ENCODE assay signal across 11 mouse cellular contexts in the genomic region with DNA sequence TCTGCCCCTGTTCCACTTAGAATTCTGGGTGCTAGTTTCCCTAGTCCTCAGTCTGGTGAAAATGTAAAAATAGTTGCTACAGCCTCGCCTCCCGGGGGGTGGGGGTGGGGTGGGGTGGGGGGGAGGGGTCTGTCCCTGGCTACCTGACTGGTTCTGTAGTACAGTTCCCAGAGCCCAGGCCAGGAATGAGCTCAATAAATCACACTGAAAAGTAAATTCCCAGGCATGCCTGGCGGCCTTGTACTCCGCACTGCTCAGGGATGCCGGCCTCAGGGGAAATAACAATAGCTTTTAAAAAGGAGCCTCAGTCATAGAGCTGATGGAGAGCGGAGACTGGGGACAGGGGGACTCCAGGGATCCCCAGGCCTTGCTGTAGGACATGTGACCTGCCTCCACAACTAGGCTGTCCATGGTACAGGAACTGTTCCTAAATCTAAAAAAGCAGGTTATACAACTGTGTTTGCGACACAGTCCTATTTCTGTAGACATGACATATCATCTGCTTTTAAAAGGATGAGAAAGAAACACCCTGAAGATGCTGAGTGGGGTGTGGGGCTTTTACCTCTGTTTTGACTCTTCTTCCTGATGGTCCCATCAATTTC. TPM values are rescaled to one million over a fixed set of nuclear protein-coding genes. Genes with fewer than 3 reads are reported as not detected.
DNase-seq lines count a peak whose midpoint lies in the region; ATAC-seq and TF ChIP-seq lines count a peak whose summit lies in the region.
"Had no signal": no experiment of that assay in that cellular context is flagged by ENCODE, and none has a peak within 500 bp of the region (broad histone marks: within the 10 kb centered on the region; RNA-seq: fewer than 3 reads in every experiment).

No protein-coding gene starts in this region.

- no peaks in the 10 kb centered on the region for H3K27me3 ChIP-seq in kidney, embryonic 14.5 days (ENCODE audit: control insufficient read depth, insufficient read depth, low read length)
- peaks cover 10% of the 10 kb centered on the region; the same call in 1 of the 2 replicates for H3K27me3 ChIP-seq in kidney, embryonic 15.5 days
- 0 out of 2 replicates have a peak, but pooled peaks cover 1% of the 10 kb centered on the region for H3K27me3 ChIP-seq in neural tube, embryonic 13.5 days
- H3K27me3 ChIP-seq in lung, postnatal 0 days (replicated peaks; ENCODE audit: insufficient read depth, low read length): no peaks in the 10 kb centered on the region

- H3K9ac ChIP-seq in kidney, embryonic 14.5 days (ENCODE audit: low read depth, low read length): no peak overlapping the region
- H3K9ac ChIP-seq in kidney, embryonic 15.5 days: no peak overlapping the region
- no peak overlapping the region for H3K9ac ChIP-seq in neural tube, embryonic 13.5 days
- H3K9ac ChIP-seq in lung, postnatal 0 days (replicated peaks; ENCODE audit: low read depth): no peak overlapping the region
- H3K9ac ChIP-seq: liver, embryonic 13.5 days had no signal

- H3K4me3 ChIP-seq in kidney, embryonic 14.5 days (ENCODE audit: low read length): no peak overlapping the region
- H3K4me3 ChIP-seq in kidney, embryonic 15.5 days (replicated peaks): no peak overlapping the region
- H3K4me3 ChIP-seq in neural tube, embryonic 13.5 days: no peak overlapping the region
- no peak overlapping the region for H3K4me3 ChIP-seq in lung, postnatal 0 days (ENCODE audit: low read depth, low read length)
- H3K4me3 ChIP-seq: liver, embryonic 13.5 days had no signal

- WGBS in kidney, embryonic 14.5 days: 23% methylated on average over 7 of the region's 7 CpGs
- 26% methylated on average over 7 of the region's 7 CpGs for WGBS in kidney, embryonic 15.5 days
- 19% methylated on average over 7 of the region's 7 CpGs for WGBS in neural tube, embryonic 13.5 days
- 36% methylated on average over 7 of the region's 7 CpGs for WGBS in lung, postnatal 0 days

- no peak for TF ChIP-seq CTCF in lung, postnatal 0 days (IDR thresholded peaks at IDR 0.05)

- H3K4me2 ChIP-seq in kidney, embryonic 14.5 days (replicated peaks; ENCODE audit: low read depth, low read length): no peak overlapping the region
- no peak overlapping the region for H3K4me2 ChIP-seq in kidney, embryonic 15.5 days
- H3K4me2 ChIP-seq in neural tube, embryonic 13.5 days: no peak overlapping the region
- no peak overlapping the region for H3K4me2 ChIP-seq in lung, postnatal 0 days (replicated peaks; ENCODE audit: low read depth, low read length)
- H3K4me2 ChIP-seq: liver, embryonic 13.5 days had no signal

- H3K4me1 ChIP-seq in kidney, embryonic 14.5 days (ENCODE audit: control insufficient read depth, insufficient read depth, low read length): peaks cover 4% of the 10 kb centered on the region; the same call in 1 of the 2 replicates
- H3K4me1 ChIP-seq in kidney, embryonic 15.5 days: peaks cover 21% of the 10 kb centered on the region
- peaks cover 25% of the 10 kb centered on the region for H3K4me1 ChIP-seq in neural tube, embryonic 13.5 days (replicated peaks)
- no peaks in the 10 kb centered on the region for H3K4me1 ChIP-seq in lung, postnatal 0 days (ENCODE audit: insufficient read depth, low read depth, low read length)
- H3K4me1 ChIP-seq: liver, embryonic 13.5 days had no signal

- no peaks in the 10 kb centered on the region for H3K9me3 ChIP-seq in kidney, embryonic 14.5 days (ENCODE audit: control insufficient read depth, low read length)
- no peaks in the 10 kb centered on the region for H3K9me3 ChIP-seq in kidney, embryonic 15.5 days (replicated peaks)
- no peaks in the 10 kb centered on the region for H3K9me3 ChIP-seq in neural tube, embryonic 13.5 days
- H3K9me3 ChIP-seq in lung, postnatal 0 days (ENCODE audit: low read length): no peaks in the 10 kb centered on the region
- H3K9me3 ChIP-seq: G1E; liver, embryonic 13.5 days had no signal

- H3K27ac ChIP-seq in kidney, embryonic 14.5 days (ENCODE audit: low read depth, low read length): no peak overlapping the region
- H3K27ac ChIP-seq in kidney, embryonic 15.5 days: no peak overlapping the region
- 0 out of 2 replicates have a peak overlapping the region, but pooled peaks have one; percentile 9 for H3K27ac ChIP-seq in neural tube, embryonic 13.5 days (replicated peaks)
- no peak overlapping the region for H3K27ac ChIP-seq in lung, postnatal 0 days (ENCODE audit: low read length)
- H3K27ac ChIP-seq: liver, embryonic 13.5 days had no signal

- DNase-seq in embryo, embryonic 10 days (ENCODE audit: low spot score): peak; percentile 30
- no peak for DNase-seq in embryo, embryonic 9.5 days (ENCODE audit: extremely low spot score)
- DNase-seq in forelimb bud, embryonic 11.5 days (ENCODE audit: low read depth, low spot score): peak; percentile 58
- no peak for DNase-seq in lung, postnatal 0 days (ENCODE audit: low spot score)
- DNase-seq in testis, postnatal 14 days (ENCODE audit: low spot score): no peak
- DNase-seq: liver, embryonic 13.5 days; thymus, adult 18-20 months had no signal

- ATAC-seq in kidney, embryonic 14.5 days (ENCODE audit: low FRiP score, low TSS enrichment): peak; percentile 25; the same call in 1 of the 2 replicates
- no peak; the same call in 1 of the 2 replicates for ATAC-seq in kidney, embryonic 15.5 days (replicated peaks; ENCODE audit: low FRiP score)
- ATAC-seq in neural tube, embryonic 13.5 days (ENCODE audit: low read depth): peak; percentile 62; the same call in 1 of the 2 replicates
- no peak for ATAC-seq in lung, postnatal 0 days

- no peaks in the 10 kb centered on the region for H3K36me3 ChIP-seq in kidney, embryonic 14.5 days (ENCODE audit: control insufficient read depth, insufficient read depth, low read length)
- no peaks in the 10 kb centered on the region for H3K36me3 ChIP-seq in kidney, embryonic 15.5 days
- no peaks in the 10 kb centered on the region for H3K36me3 ChIP-seq in neural tube, embryonic 13.5 days
- no peaks in the 10 kb centered on the region for H3K36me3 ChIP-seq in lung, postnatal 0 days (ENCODE audit: insufficient read depth, low read length)
- H3K36me3 ChIP-seq: G1E; liver, embryonic 13.5 days had no signal

- TF ChIP-seq EP300 in lung, postnatal 0 days (IDR thresholded peaks at IDR 0.05): no peak

RNA-seq across cellular contexts. Expression of a gene that starts 37.9 kb away (rescaled TPM):
- 0.10 and 0.19 TPM in 2 replicates for polyA plus RNA-seq in kidney, embryonic 14.5 days (2014; fragmentation: Nextera tagmentation; extraction: Ambion mirVana)
- polyA plus RNA-seq in kidney, embryonic 15.5 days (2015; fragmentation: Nextera tagmentation; extraction: Ambion mirVana): 0.21 and 0.37 TPM in 2 replicates
- polyA plus RNA-seq in neural tube, embryonic 13.5 days (2015; fragmentation: Nextera tagmentation; extraction: Ambion mirVana): 1.1 and 1.7 TPM in 2 replicates
- 0.44 and 0.45 TPM in 2 replicates for polyA plus RNA-seq in lung, postnatal 0 days (2015; fragmentation: Nextera tagmentation; extraction: Ambion mirVana)
- polyA plus RNA-seq: G1E; liver, embryonic 13.5 days had no signal

RNA-seq across cellular contexts. Expression of a gene that starts 41.4 kb away (rescaled TPM):
- polyA plus RNA-seq in kidney, embryonic 14.5 days (2014; fragmentation: Nextera tagmentation; extraction: Ambion mirVana): 1.5 and 1.9 TPM in 2 replicates
- polyA plus RNA-seq in kidney, embryonic 15.5 days (2015; fragmentation: Nextera tagmentation; extraction: Ambion mirVana): 2.2 and 2.3 TPM in 2 replicates
- 6.3 and 8.8 TPM in 2 replicates for polyA plus RNA-seq in neural tube, embryonic 13.5 days (2015; fragmentation: Nextera tagmentation; extraction: Ambion mirVana)
- 0.92 and 1.1 TPM in 2 replicates for polyA plus RNA-seq in lung, postnatal 0 days (2015; fragmentation: Nextera tagmentation; extraction: Ambion mirVana)
- polyA plus RNA-seq: G1E had no signal

Comparison
In these comparisons a context has a peak if more than half of its experiments do, and no peak if none do; other contexts are left out.
1. DNase-seq: peak in embryo, embryonic 10 days (single experiment) and forelimb bud, embryonic 11.5 days (single experiment); none in embryo, embryonic 9.5 days (single experiment), lung, postnatal 0 days (single experiment) and testis, postnatal 14 days (single experiment).
2. ATAC-seq: peak in kidney, embryonic 14.5 days (single experiment) and neural tube, embryonic 13.5 days (single experiment); none in kidney, embryonic 15.5 days (single experiment) and lung, postnatal 0 days (single experiment).